Mouse (Mus musculus) hindbrain, embryonic 11.5 days (tissue): Measurements from ENCODE around the gene Qser1. TPM values are rescaled to one million over a fixed set of nuclear protein-coding genes. Genes with fewer than 3 reads are reported as not detected.

Experiments
- ATAC-seq: fragments of 200-750 bp; cut with Nextera tagmentation; 2 replicates; pipeline ENCODE4 v1.8.0; 2017; ENCODE audit warnings: mild to moderate bottlenecking, moderate TSS enrichment, moderate library complexity; ENCODE audit not compliant: low FRiP score
- DNase-seq: peaks from one replicate; pipeline ENCODE4 v3.0.0-alpha.2; 2015; ENCODE audit warnings: low spot score
- H3K27ac ChIP-seq: fragments of 300-500 bp; sonication (generic); 2 replicates; pipeline ENCODE4 v1.5.1; 2014; ENCODE audit warnings: mild to moderate bottlenecking, low read depth, low read length
- H3K27me3 ChIP-seq: fragments of 300-500 bp; sonication (generic); 2 replicates; pipeline ENCODE4 v1.6.1; 2014; ENCODE audit warnings: mild to moderate bottlenecking, low read length, moderate library complexity, mixed read lengths; ENCODE audit not compliant: control insufficient read depth, insufficient read depth
- H3K36me3 ChIP-seq: fragments of 300-500 bp; sonication (generic); 2 replicates; pipeline ENCODE4 v1.6.1; 2014; ENCODE audit warnings: mild to moderate bottlenecking, low read length, moderate library complexity, mixed read lengths; ENCODE audit not compliant: control insufficient read depth, insufficient read depth
- H3K4me1 ChIP-seq: fragments of 300-500 bp; sonication (generic); replicated peaks from 2 replicates; pipeline ENCODE4 v1.6.1; 2014; ENCODE audit warnings: low read length, mixed read lengths; ENCODE audit not compliant: control insufficient read depth, insufficient read depth
- H3K4me2 ChIP-seq: fragments of 300-500 bp; sonication (generic); replicated peaks from 2 replicates; pipeline ENCODE4 v1.6.1; 2014; ENCODE audit warnings: mild to moderate bottlenecking, low read depth, low read length
- H3K4me3 ChIP-seq: fragments of 300-500 bp; sonication (generic); 2 replicates; pipeline ENCODE4 v1.5.1; 2014; ENCODE audit warnings: low read depth, low read length
- H3K9ac ChIP-seq: fragments of 300-500 bp; sonication (generic); 2 replicates; pipeline ENCODE4 v1.6.1; 2014; ENCODE audit warnings: low read depth, low read length
- H3K9me3 ChIP-seq: fragments of 300-500 bp; sonication (generic); 2 replicates; pipeline ENCODE4 v1.6.1; 2016; ENCODE audit warnings: low read length; ENCODE audit not compliant: control insufficient read depth
- WGBS: fragments of 180-500 bp; shearing (Covaris S2); extraction: QIAGEN DNeasy Blood & Tissue Kit; methylation state at CpG from one replicate; pipeline ENCODE4 v1.1.7; 2014; 5-methylcytosine and 5-hydroxymethylcytosine counted together
- polyA plus RNA-seq: library from polyadenylated mRNA; unstranded; fragments of >200 nt; fragmentation: Nextera tagmentation; extraction: Ambion mirVana; gene quantifications from 2 replicates; pipeline ENCODE4 v1.2.1, GENCODE M21; 2014

The Qser1 gene
- polyA plus RNA-seq, 1 experiment from 2014 or later, result 19.6 TPM

DNA sequence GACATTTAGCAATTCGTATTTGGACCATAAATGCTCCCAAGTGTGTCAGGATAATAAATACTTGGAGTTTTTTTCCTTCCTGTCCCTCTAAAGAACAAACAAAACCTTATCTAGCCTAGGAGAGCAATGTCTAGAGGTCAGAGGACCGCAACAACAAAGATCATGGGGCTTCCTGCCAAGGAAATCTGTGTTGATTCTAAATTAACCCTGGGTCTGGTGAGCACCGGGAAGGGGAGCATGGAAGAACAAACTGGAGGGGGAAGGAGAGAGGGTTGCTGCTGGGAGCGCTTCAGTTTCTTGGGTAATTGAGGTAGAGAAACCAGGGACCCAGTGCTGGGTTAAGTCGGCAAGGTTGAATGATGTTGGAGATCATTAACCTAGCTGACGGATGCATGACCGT, 73.4 kb downstream of the Qser1 start:
- no peak overlapping the region for H3K27ac ChIP-seq
- no peak overlapping the region for H3K9ac ChIP-seq
- ATAC-seq, result 0 out of 2 replicates have a peak, but pooled peaks have one; percentile 3
- peak overlapping the region; percentile 53 for H3K4me3 ChIP-seq
- no peaks in the 10 kb centered on the region for H3K4me1 ChIP-seq
- DNase-seq, result no peak
- peaks cover 10% of the 10 kb centered on the region for H3K27me3 ChIP-seq
- peak overlapping the region; percentile 93 for H3K4me2 ChIP-seq
- no peaks in the 10 kb centered on the region for H3K9me3 ChIP-seq
- WGBS, result 17% methylated on average over 7 of the region's 7 CpGs
- no peaks in the 10 kb centered on the region for H3K36me3 ChIP-seq

- peak within 1 kb of the TSS; percentile 93 for H3K4me2 ChIP-seq
- H3K27ac ChIP-seq, result no peak within 1 kb of the TSS
- H3K9ac ChIP-seq, result peak within 1 kb of the TSS; percentile 42
- H3K4me1 ChIP-seq, result no peaks in the 10 kb centered on the region
- H3K9me3 ChIP-seq, result no peaks in the 10 kb centered on the region
- WGBS, result under 1% methylated on average over 31 of the region's 31 CpGs
- no peaks in the 10 kb centered on the region for H3K36me3 ChIP-seq
- peaks cover 10% of the 10 kb centered on the region for H3K27me3 ChIP-seq
- H3K4me3 ChIP-seq, result peak within 1 kb of the TSS; percentile 53
- peak; percentile 87 for DNase-seq
- peak; percentile 92 for ATAC-seq
These were observed 73.9 kb downstream of the Qser1 start, which contains the start of gene Depdc7 for GRCm38 (mm10) chr2:104742741-104743064. Depdc7 (minus strand) TSS chr2:104742878.

DNA sequence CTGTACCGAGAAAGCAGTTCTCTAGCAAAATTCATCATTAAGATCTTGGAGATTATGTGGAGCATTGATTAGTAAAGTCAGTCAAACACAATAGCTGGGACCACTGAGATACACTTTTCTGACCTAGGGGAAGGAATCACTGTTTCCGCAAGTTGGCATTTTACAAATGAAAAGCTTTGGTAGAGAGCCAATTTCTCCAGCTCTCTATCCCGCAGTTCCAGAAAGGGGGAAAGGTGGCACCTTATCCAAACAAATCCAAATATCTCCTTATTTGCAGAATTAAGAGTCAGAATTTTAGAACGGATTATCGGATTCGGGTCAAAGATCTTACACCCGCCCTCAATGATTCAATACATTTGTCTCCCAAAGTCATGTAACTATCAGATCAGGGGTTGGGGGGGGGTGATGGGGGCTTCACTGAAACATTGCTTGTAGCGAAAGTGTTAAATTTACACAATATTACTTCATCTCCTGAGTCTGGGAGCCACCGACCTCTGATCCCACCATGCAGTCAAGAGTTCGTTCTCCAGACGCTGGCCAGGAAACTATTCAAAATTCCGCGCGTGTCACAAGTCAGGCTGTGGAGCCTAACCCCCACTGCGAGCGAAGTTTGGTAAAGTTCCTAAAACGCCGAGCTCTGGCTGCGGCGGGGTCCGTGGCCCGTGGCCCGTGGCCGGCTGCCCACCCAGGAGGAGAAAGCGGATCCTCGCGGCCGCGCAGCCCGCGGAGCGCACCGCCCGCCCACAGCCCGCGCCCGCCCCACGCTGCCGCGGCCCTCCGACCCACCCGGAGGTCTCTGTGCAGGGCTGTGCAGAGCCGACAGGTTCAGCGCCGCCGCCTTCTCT, 74.4 kb downstream of the Qser1 start:
- Histone ChIP-seq H3K4me2 (peak overlapping the region; percentile 93), H3K4me3 (peak overlapping the region; percentile 53), H3K27ac (no peak overlapping the region), H3K36me3 (no peaks in the 10 kb centered on the region), H3K9me3 (no peaks in the 10 kb centered on the region), H3K4me1 (no peaks in the 10 kb centered on the region), H3K27me3 (peaks cover 10% of the 10 kb centered on the region), H3K9ac (peak overlapping the region; percentile 42)
- DNase-seq, result peak; percentile 19
- ATAC-seq, result peak; percentile 54
- 7% methylated on average over 38 of the region's 46 CpGs for WGBS

- 46% methylated on average over 7 of the region's 7 CpGs for WGBS
These were observed 75.4 kb downstream of the Qser1 start for GRCm38 (mm10) chr2:104741015-104741758.

GRCm38 (mm10) chr2:104740248-104740949, 76.2 kb downstream of the Qser1 start:
- Histone ChIP-seq H3K9ac (no peak overlapping the region), H3K4me1 (no peaks in the 10 kb centered on the region), H3K27ac (no peak overlapping the region), H3K27me3 (peaks cover 10% of the 10 kb centered on the region), H3K4me2 (no peak overlapping the region), H3K9me3 (no peaks in the 10 kb centered on the region), H3K4me3 (no peak overlapping the region), H3K36me3 (no peaks in the 10 kb centered on the region)
- 69% methylated on average over 7 of the region's 7 CpGs for WGBS
- no peak for DNase-seq
- ATAC-seq, result no peak

More at GRCm38 (mm10) chr2:104741015-104741758, 75.4 kb downstream of the Qser1 start:
- Histone ChIP-seq H3K9me3 (no peaks in the 10 kb centered on the region), H3K9ac (no peak overlapping the region), H3K4me2 (no peak overlapping the region), H3K27me3 (peaks cover 10% of the 10 kb centered on the region), H3K4me1 (no peaks in the 10 kb centered on the region), H3K36me3 (no peaks in the 10 kb centered on the region), H3K27ac (no peak overlapping the region), H3K4me3 (no peak overlapping the region)
- peak; percentile 6 for DNase-seq
- ATAC-seq, result no peak

DNA sequence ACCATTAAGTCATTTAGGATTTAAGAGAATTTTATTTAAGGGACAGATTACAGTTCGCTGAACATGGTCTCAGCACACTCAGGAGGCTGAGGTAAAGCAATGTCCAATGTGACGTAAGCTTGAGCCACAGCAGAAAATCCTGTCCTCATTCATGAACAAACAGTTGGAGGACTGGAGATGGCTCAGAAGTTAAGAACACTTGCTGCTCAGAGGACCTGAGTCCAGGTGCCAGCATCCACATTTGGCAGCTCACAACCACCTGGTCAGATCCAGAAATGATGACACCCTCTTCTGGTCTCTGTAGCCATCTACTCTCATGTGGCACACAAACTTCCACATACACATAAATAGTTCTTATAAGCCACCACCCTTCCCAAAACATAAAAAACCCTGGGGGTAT, 76.9 kb downstream of the Qser1 start:
- no peak for ATAC-seq
- H3K4me1 ChIP-seq, result no peaks in the 10 kb centered on the region
- no peak overlapping the region for H3K4me2 ChIP-seq
- no peak overlapping the region for H3K4me3 ChIP-seq
- H3K36me3 ChIP-seq, result no peaks in the 10 kb centered on the region
- no peaks in the 10 kb centered on the region for H3K9me3 ChIP-seq
- H3K27me3 ChIP-seq, result peaks cover 10% of the 10 kb centered on the region
- H3K27ac ChIP-seq, result no peak overlapping the region
- no peak for DNase-seq
- H3K9ac ChIP-seq, result no peak overlapping the region
- WGBS, result 99% methylated on average over 2 of the region's 2 CpGs

- ATAC-seq (no peak), DNase-seq (no peak)
- 0 out of 2 replicates have a peak, but pooled peaks cover 2% of the 10 kb centered on the region for H3K27me3 ChIP-seq
- H3K27ac ChIP-seq, result no peak overlapping the region
- H3K4me2 ChIP-seq, result no peak overlapping the region
- H3K4me1 ChIP-seq, result no peaks in the 10 kb centered on the region
- H3K36me3 ChIP-seq, result no peaks in the 10 kb centered on the region
- H3K4me3 ChIP-seq, result no peak overlapping the region
- WGBS, result 81% methylated on average over 7 of the region's 7 CpGs
- no peaks in the 10 kb centered on the region for H3K9me3 ChIP-seq
- no peak overlapping the region for H3K9ac ChIP-seq
These were observed 80.3 kb downstream of the Qser1 start for GRCm38 (mm10) chr2:104736241-104736640.

DNA sequence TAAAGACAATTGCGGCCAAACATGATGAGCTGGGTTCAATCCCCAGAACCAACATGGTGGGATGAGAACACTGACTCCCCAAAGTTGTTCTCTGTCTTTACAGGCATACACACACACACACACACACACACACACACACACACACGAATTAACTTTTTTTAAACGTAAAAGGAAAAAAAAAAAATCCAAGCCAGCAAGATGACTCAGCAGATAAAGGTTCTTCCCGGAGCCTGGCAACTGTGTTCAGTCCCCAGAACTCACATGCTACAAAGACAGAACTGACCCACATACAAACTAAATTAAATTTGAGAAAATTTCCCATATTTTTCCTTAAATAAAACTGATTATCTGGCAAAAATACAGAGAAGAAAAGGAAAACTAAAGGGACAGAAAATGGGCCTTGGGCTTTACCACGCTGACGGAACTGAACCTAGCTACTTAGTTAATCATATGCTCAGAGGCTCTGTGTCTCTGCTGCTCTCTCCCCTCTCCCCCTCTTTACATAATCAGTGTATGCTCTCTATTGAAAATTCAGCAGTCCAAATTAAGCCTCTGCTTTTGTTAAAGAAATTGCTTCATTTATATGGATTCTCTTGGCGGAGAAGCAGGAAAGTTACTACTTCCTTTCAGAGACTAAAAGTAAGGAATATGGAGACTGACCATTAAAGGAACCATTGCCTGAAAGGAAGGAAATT, 83.9 kb downstream of the Qser1 start:
- no peak for ATAC-seq
- no peaks in the 10 kb centered on the region for H3K36me3 ChIP-seq
- WGBS, result 68% methylated on average over 7 of the region's 7 CpGs

More for the DNA sequence above, 83.9 kb downstream of the Qser1 start:
- Histone ChIP-seq H3K9ac (no peak overlapping the region), H3K27me3 (no peaks in the 10 kb centered on the region), H3K9me3 (no peaks in the 10 kb centered on the region), H3K4me3 (no peak overlapping the region), H3K4me1 (no peaks in the 10 kb centered on the region), H3K4me2 (no peak overlapping the region), H3K27ac (no peak overlapping the region)
- no peak for DNase-seq
